Mouse (Mus musculus): ENCODE results near the gene Gabarapl2.

DNA sequence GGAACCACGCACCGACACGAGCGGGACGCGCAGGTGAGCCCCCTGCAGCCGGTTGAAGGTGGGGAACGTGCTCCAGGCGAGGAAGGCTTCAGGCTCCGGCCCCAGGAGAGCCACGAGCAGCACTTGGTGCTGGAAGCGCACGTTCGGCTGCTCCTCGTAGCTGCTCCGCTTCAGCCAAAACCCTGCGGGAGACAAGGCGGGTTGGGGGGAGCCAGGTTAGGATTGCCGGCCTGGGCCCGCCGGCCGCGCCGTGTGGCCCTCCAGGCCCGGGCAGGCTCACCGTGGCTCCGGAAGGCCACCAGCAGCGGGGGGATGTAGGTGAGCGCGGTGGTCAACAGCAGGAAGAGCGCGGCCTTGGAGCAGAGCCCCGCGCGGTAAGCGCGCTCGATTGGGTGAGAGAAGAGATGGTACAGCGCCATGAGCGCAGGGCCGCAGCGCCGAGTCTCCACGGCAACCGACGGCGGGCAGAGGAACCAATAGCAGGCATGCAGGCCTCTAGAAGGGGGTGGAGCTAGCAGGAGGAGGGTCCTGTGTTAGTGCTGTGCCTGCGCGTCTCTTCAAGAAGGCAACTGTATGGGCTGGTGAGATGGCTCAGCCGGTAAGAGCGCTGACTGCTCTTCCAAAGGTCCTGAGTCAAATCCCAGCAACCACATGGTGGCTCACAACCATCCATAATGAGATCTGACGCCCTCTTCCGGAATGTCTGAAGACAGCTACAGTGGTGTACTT lies 7.0 kb upstream of the Gabarapl2 start, which contains the start of gene Tmem231:
- TF ChIP-seq CTCF (IDR thresholded peaks at IDR 0.05; ENCODE audit: low read depth) (no peak), EP300 (IDR thresholded peaks at IDR 0.05; ENCODE audit: low read depth) (no peak)

Data from heart, postnatal 0 days (tissue).